Mouse (Mus musculus) midbrain, postnatal 0 days (tissue): ENCODE data around the gene Akt1. TPM values are rescaled to one million over a fixed set of nuclear protein-coding genes. Genes with fewer than 3 reads are reported as not detected.

Experiments used
- ATAC-seq: fragments of 200-750 bp; cut with Nextera tagmentation; 2 replicates; pipeline ENCODE4 v1.8.0; 2017; ENCODE audit warnings: moderate number of reproducible peaks, mild to moderate bottlenecking, moderate TSS enrichment, moderate library complexity; ENCODE audit not compliant: low FRiP score
- DNase-seq: peaks from one replicate; pipeline ENCODE4 v3.0.0-alpha.2; 2015; ENCODE audit warnings: low spot score
- H3K27ac ChIP-seq: fragments of 300-500 bp; sonication (generic); 2 replicates; pipeline ENCODE4 v1.5.1; 2014; ENCODE audit warnings: low read depth, mild to moderate bottlenecking, low read length, mixed read lengths
- H3K27me3 ChIP-seq: fragments of 300-500 bp; sonication (generic); 2 replicates; pipeline ENCODE4 v1.6.1; 2014; ENCODE audit warnings: low read length, control low read depth, mixed read lengths; ENCODE audit not compliant: insufficient read depth
- H3K36me3 ChIP-seq: fragments of 300-500 bp; sonication (generic); 2 replicates; pipeline ENCODE4 v1.6.1; 2014; ENCODE audit warnings: low read length, control low read depth, mixed read lengths; ENCODE audit not compliant: insufficient read depth
- H3K4me1 ChIP-seq: fragments of 300-500 bp; sonication (generic); 2 replicates; pipeline ENCODE4 v1.6.1; 2014; ENCODE audit warnings: mild to moderate bottlenecking, control low read depth, antibody characterized with exemption, low read length, mixed read lengths; ENCODE audit not compliant: insufficient read depth
- H3K4me2 ChIP-seq: fragments of 300-500 bp; sonication (generic); 2 replicates; pipeline ENCODE4 v1.6.1; 2014; ENCODE audit warnings: low read depth, mild to moderate bottlenecking, low read length, mixed read lengths; ENCODE audit not compliant: poor library complexity, severe bottlenecking
- H3K4me3 ChIP-seq: fragments of 300-500 bp; sonication (generic); 2 replicates; pipeline ENCODE4 v1.5.1; 2014; ENCODE audit warnings: low read depth, mild to moderate bottlenecking, low read length, moderate library complexity
- H3K9ac ChIP-seq: fragments of 300-500 bp; sonication (generic); replicated peaks from 2 replicates; pipeline ENCODE4 v1.6.1; 2014; ENCODE audit warnings: mild to moderate bottlenecking, low read length, moderate library complexity, mixed read lengths; ENCODE audit not compliant: poor library complexity, severe bottlenecking
- H3K9me3 ChIP-seq: fragments of 300-500 bp; sonication (generic); 2 replicates; pipeline ENCODE4 v1.6.1; 2016; ENCODE audit warnings: low read length, control low read depth
- CTCF ChIP-seq: IDR thresholded peaks from 2 replicates; pipeline ENCODE4 v1.5.1; 2016; ENCODE audit warnings: antibody characterized with exemption, mild to moderate bottlenecking
- WGBS: fragments of 180-500 bp; shearing (Covaris S2); extraction: QIAGEN DNeasy Blood & Tissue Kit; methylation state at CpG from one replicate; pipeline ENCODE4 v1.1.7; 2014; 5-methylcytosine and 5-hydroxymethylcytosine counted together
- polyA plus RNA-seq: library from polyadenylated mRNA; unstranded; fragments of >200 nt; fragmentation: Nextera tagmentation; extraction: Ambion mirVana; gene quantifications from 2 replicates; pipeline ENCODE4 v1.2.1, GENCODE M21; 2015
- total RNA-seq: library from RNA; depleted of rRNA; stranded (reverse); fragments of >200 nt; gene quantifications from 2 replicates; pipeline ENCODE4 v1.2.3, GENCODE M21; 2014

The Akt1 gene
- total and polyA plus RNA-seq, 2 experiments from 2014 or later, result 93.3 to 201 TPM

DNA sequence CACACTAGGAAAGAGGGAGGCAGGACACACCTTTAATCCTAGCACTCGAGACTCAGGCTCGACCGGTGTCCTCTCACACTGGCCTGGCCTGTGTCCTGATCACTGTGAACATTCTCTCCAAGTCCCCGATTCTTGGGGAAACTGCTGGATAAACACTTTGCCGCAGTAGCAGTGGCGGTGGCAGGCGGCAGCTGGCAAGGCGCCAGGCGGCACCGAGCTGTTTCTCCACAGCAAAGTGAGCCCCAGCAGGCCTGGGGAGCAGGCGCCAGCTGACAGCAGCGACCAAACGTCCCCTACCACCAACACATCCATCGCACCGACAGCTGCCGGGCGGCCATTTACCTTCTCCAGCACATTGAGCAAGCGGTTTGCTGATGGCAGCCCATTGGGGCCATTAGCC lies 9.2 kb downstream of the Akt1 start:
- ATAC-seq (no peak), DNase-seq (peak; percentile 88)
- H3K27me3 ChIP-seq, result no peaks in the 10 kb centered on the region
- peaks cover 13% of the 10 kb centered on the region for H3K4me1 ChIP-seq
- H3K27ac ChIP-seq, result peak overlapping the region; percentile 67
- peaks cover 46% of the 10 kb centered on the region for H3K36me3 ChIP-seq
- H3K4me2 ChIP-seq, result no peak overlapping the region
- H3K4me3 ChIP-seq, result no peak overlapping the region
- H3K9me3 ChIP-seq, result no peaks in the 10 kb centered on the region
- WGBS, result 30% methylated on average over 18 of the region's 18 CpGs
- no peak for TF ChIP-seq CTCF
- H3K9ac ChIP-seq, result 0 out of 2 replicates have a peak overlapping the region, but pooled peaks have one; percentile 24

DNA sequence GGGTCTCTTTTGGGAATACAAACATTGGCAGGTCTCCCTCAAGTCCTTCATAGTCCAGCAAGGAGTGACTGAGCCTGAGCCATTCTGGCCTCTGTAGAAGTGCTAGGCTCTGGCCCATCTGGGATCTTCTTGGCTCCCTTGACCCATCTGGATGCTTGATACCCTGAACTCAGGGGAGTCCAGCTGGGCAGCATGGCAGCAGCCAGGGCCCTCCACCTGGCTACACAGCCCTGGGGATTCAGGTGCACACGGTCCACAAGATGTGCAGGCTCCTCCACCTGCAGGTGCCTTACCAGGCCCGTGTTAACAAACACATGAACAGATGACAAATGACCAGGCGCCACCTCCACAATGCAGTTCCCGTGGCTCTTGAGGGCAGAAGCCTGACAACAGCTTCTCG lies 10.0 kb downstream of the Akt1 start:
- peaks cover 13% of the 10 kb centered on the region for H3K4me1 ChIP-seq
- DNase-seq (peak; percentile 43), ATAC-seq (no peak)
- H3K9me3 ChIP-seq, result no peaks in the 10 kb centered on the region
- H3K27ac ChIP-seq, result peak overlapping the region; percentile 43; the same call in 1 of the 2 replicates
- TF ChIP-seq CTCF, result no peak
- WGBS, result 55% methylated on average over 5 of the region's 5 CpGs
- no peaks in the 10 kb centered on the region for H3K27me3 ChIP-seq
- peaks cover 41% of the 10 kb centered on the region for H3K36me3 ChIP-seq
- H3K4me3 ChIP-seq, result no peak overlapping the region
- H3K9ac ChIP-seq, result no peak overlapping the region
- H3K4me2 ChIP-seq, result no peak overlapping the region

DNA sequence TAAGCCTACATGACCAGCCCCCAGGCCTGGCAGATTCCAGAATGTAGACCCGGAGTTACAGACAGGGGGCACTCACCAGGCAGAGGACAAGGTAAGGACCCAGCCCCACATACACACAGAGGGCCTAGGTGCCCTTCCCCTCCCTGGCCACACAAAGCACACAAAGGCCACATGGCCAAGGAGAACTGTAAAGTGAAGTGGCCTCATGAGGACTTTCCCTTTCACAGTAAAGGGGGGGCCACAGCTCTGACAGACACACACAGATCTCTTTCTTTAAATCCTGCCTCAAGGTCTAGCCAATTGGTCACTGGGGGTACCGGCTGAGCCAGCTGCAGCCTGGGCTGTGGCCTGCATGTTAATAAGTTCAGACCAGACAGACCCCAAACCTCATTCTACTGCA lies 10.6 kb downstream of the Akt1 start:
- DNase-seq (peak; percentile 80), ATAC-seq (peak; percentile 36; the same call in 1 of the 2 replicates)
- no peaks in the 10 kb centered on the region for H3K9me3 ChIP-seq
- H3K4me1 ChIP-seq, result peaks cover 13% of the 10 kb centered on the region
- H3K4me3 ChIP-seq, result no peak overlapping the region
- 15% methylated on average over 2 of the region's 2 CpGs for WGBS
- H3K36me3 ChIP-seq, result peaks cover 39% of the 10 kb centered on the region
- TF ChIP-seq CTCF, result peak; percentile 19; the same call in 1 of the 2 replicates
- H3K4me2 ChIP-seq, result no peak overlapping the region
- no peaks in the 10 kb centered on the region for H3K27me3 ChIP-seq
- H3K9ac ChIP-seq, result no peak overlapping the region
- H3K27ac ChIP-seq, result peak overlapping the region; percentile 65

- no peak for DNase-seq
- Histone ChIP-seq H3K9me3 (no peaks in the 10 kb centered on the region), H3K27ac (peak overlapping the region; percentile 65), H3K4me3 (no peak overlapping the region), H3K9ac (peak overlapping the region; percentile 36; the same call in 1 of the 2 replicates), H3K4me2 (no peak overlapping the region), H3K27me3 (no peaks in the 10 kb centered on the region), H3K4me1 (peaks cover 13% of the 10 kb centered on the region), H3K36me3 (peaks cover 38% of the 10 kb centered on the region)
- 0 out of 2 replicates have a peak, but pooled peaks have one; percentile 0 for ATAC-seq
- 41% methylated on average over 12 of the region's 12 CpGs for WGBS
- TF ChIP-seq CTCF, result no peak
These were observed 11.0 kb downstream of the Akt1 start for GRCm38 (mm10) chr12:112663716-112664115.

DNA sequence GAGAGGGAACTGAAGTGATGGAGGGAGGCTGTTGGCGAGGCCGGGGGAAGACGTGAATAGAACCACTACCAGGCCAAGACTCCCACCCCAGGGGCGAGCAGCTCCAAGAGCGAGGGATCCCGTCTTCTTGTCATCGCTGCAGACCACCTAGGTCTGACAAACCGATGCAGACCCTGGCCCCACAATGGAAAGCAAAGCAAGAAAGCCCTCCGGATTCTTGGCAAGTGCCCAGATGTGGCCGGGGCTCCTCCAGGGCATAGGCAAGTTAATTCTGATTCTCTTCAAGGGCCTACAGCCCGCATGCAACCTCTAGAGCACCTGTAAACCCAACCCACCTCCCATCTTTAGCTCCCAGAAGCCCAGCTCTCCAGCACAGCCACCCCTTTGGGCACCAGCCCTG lies 11.4 kb downstream of the Akt1 start:
- H3K9me3 ChIP-seq, result no peaks in the 10 kb centered on the region
- no peak overlapping the region for H3K4me3 ChIP-seq
- H3K27me3 ChIP-seq, result no peaks in the 10 kb centered on the region
- no peak for ATAC-seq
- DNase-seq, result no peak
- no peak for TF ChIP-seq CTCF
- H3K4me2 ChIP-seq, result no peak overlapping the region
- H3K36me3 ChIP-seq, result peaks cover 39% of the 10 kb centered on the region
- peak overlapping the region; percentile 36; the same call in 1 of the 2 replicates for H3K9ac ChIP-seq
- H3K4me1 ChIP-seq, result peaks cover 13% of the 10 kb centered on the region
- 54% methylated on average over 11 of the region's 11 CpGs for WGBS
- H3K27ac ChIP-seq, result no peak overlapping the region

DNA sequence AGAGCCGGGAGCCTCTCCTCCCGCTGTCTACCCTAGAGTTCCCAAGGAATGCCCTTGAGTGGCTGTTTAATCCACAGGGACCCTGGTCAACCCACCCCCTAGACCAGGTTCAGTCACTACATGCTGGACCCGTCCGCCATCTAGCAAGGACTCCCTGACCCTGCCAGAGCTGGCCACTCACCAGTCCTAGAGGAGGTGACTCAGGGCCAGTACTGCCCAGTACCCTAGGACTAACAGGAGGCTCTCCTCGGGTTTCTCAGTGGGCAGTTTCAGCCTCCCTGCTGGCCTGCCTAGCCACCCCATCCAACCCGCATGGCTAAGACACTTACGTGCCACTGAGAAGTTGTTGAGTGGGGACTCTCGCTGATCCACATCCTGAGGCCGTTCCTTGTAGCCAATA lies 12.8 kb downstream of the Akt1 start:
- 74% methylated on average over 9 of the region's 9 CpGs for WGBS
- Histone ChIP-seq H3K27ac (no peak overlapping the region), H3K4me2 (no peak overlapping the region), H3K9ac (no peak overlapping the region), H3K36me3 (peaks cover 43% of the 10 kb centered on the region), H3K4me3 (no peak overlapping the region), H3K27me3 (no peaks in the 10 kb centered on the region), H3K9me3 (no peaks in the 10 kb centered on the region), H3K4me1 (peaks cover 13% of the 10 kb centered on the region)
- DNase-seq (no peak), ATAC-seq (no peak)
- TF ChIP-seq CTCF, result no peak
